Mouse (Mus musculus): ENCODE results near the gene Mllt3. TPM values are rescaled to one million over a fixed set of nuclear protein-coding genes. Genes with fewer than 3 reads are reported as not detected.
"Not testable (repeated sequence)": the region's sequence is repeated elsewhere in the genome, so short reads cannot be mapped to it uniquely, and the experiment has no call there.

Mllt3 gene
- polyA plus RNA-seq, 1 experiment from 2014 or later, result 67.6 TPM

GRCm38 (mm10) chr4:87965836-87966235, 67.3 kb downstream of the Mllt3 start:
- H3K36me3 ChIP-seq (ENCODE audit: control insufficient read depth, insufficient read depth, low read length), result no peaks in the 10 kb centered on the region
- no peak for ATAC-seq (replicated peaks; ENCODE audit: insufficient number of reproducible peaks, low FRiP score, low TSS enrichment)
- WGBS (ENCODE audit: insufficient replicate concordance), result 73% methylated on average over 7 of the region's 7 CpGs
- no peaks in the 10 kb centered on the region for H3K9me3 ChIP-seq (replicated peaks; ENCODE audit: control insufficient read depth, low read length)
- no peak overlapping the region for H3K4me3 ChIP-seq (ENCODE audit: low read depth, low read length)
- H3K9ac ChIP-seq (ENCODE audit: low read depth, low read length), result no peak overlapping the region
- H3K4me1 ChIP-seq (ENCODE audit: control insufficient read depth, insufficient read depth, low read length), result peaks cover 5% of the 10 kb centered on the region; the same call in 1 of the 2 replicates
- H3K4me2 ChIP-seq, result no peak overlapping the region
- H3K27ac ChIP-seq (ENCODE audit: low read depth, low read length), result no peak overlapping the region
- H3K27me3 ChIP-seq (ENCODE audit: control insufficient read depth, insufficient read depth, low read length), result no peaks in the 10 kb centered on the region

- H3K9ac ChIP-seq (ENCODE audit: low read depth, low read length); H3K4me1 ChIP-seq (ENCODE audit: control insufficient read depth, insufficient read depth, low read length); H3K4me3 ChIP-seq (ENCODE audit: low read depth, low read length); ATAC-seq (replicated peaks; ENCODE audit: insufficient number of reproducible peaks, low FRiP score, low TSS enrichment); H3K9me3 ChIP-seq (replicated peaks; ENCODE audit: control insufficient read depth, low read length); H3K4me2 ChIP-seq; H3K36me3 ChIP-seq (ENCODE audit: control insufficient read depth, insufficient read depth, low read length); H3K27ac ChIP-seq (ENCODE audit: low read depth, low read length); H3K27me3 ChIP-seq (ENCODE audit: control insufficient read depth, insufficient read depth, low read length): not testable (repeated sequence)
- 89% methylated on average over 1 of the region's 2 CpGs for WGBS (ENCODE audit: insufficient replicate concordance)
Observed at GRCm38 (mm10) chr4:87964890-87965289, 68.3 kb downstream of the Mllt3 start.

GRCm38 (mm10) chr4:87963773-87964076, 69.4 kb downstream of the Mllt3 start:
- ATAC-seq (replicated peaks; ENCODE audit: insufficient number of reproducible peaks, low FRiP score, low TSS enrichment), result no peak
- no peaks in the 10 kb centered on the region for H3K4me1 ChIP-seq (ENCODE audit: control insufficient read depth, insufficient read depth, low read length)
- H3K27me3 ChIP-seq (ENCODE audit: control insufficient read depth, insufficient read depth, low read length), result no peaks in the 10 kb centered on the region
- H3K4me3 ChIP-seq (ENCODE audit: low read depth, low read length), result no peak overlapping the region
- H3K36me3 ChIP-seq (ENCODE audit: control insufficient read depth, insufficient read depth, low read length), result no peaks in the 10 kb centered on the region
- 81% methylated on average over 3 of the region's 3 CpGs for WGBS (ENCODE audit: insufficient replicate concordance)
- no peak overlapping the region for H3K4me2 ChIP-seq
- H3K27ac ChIP-seq (ENCODE audit: low read depth, low read length), result no peak overlapping the region
- no peak overlapping the region for H3K9ac ChIP-seq (ENCODE audit: low read depth, low read length)
- no peaks in the 10 kb centered on the region for H3K9me3 ChIP-seq (replicated peaks; ENCODE audit: control insufficient read depth, low read length)

- Histone ChIP-seq H3K9me3 (replicated peaks; ENCODE audit: control insufficient read depth, low read length) (no peaks in the 10 kb centered on the region), H3K36me3 (ENCODE audit: control insufficient read depth, insufficient read depth, low read length) (no peaks in the 10 kb centered on the region), H3K4me3 (ENCODE audit: low read depth, low read length) (no peak overlapping the region), H3K27me3 (ENCODE audit: control insufficient read depth, insufficient read depth, low read length) (no peaks in the 10 kb centered on the region), H3K27ac (ENCODE audit: low read depth, low read length) (no peak overlapping the region), H3K4me2 (no peak overlapping the region), H3K4me1 (ENCODE audit: control insufficient read depth, insufficient read depth, low read length) (no peaks in the 10 kb centered on the region), H3K9ac (ENCODE audit: low read depth, low read length) (no peak overlapping the region)
- WGBS (ENCODE audit: insufficient replicate concordance), result 89% methylated on average over 13 of the region's 13 CpGs
- ATAC-seq (replicated peaks; ENCODE audit: insufficient number of reproducible peaks, low FRiP score, low TSS enrichment), result no peak
Observed at GRCm38 (mm10) chr4:87963055-87963772, 70.0 kb downstream of the Mllt3 start.

GRCm38 (mm10) chr4:87961872-87962271, 71.3 kb downstream of the Mllt3 start:
- 77% methylated on average over 6 of the region's 6 CpGs for WGBS (ENCODE audit: insufficient replicate concordance)
- ATAC-seq (replicated peaks; ENCODE audit: insufficient number of reproducible peaks, low FRiP score, low TSS enrichment), result no peak
- Histone ChIP-seq H3K4me3 (ENCODE audit: low read depth, low read length) (no peak overlapping the region), H3K4me2 (no peak overlapping the region), H3K9me3 (replicated peaks; ENCODE audit: control insufficient read depth, low read length) (no peaks in the 10 kb centered on the region), H3K27me3 (ENCODE audit: control insufficient read depth, insufficient read depth, low read length) (no peaks in the 10 kb centered on the region), H3K36me3 (ENCODE audit: control insufficient read depth, insufficient read depth, low read length) (no peaks in the 10 kb centered on the region), H3K27ac (ENCODE audit: low read depth, low read length) (no peak overlapping the region), H3K4me1 (ENCODE audit: control insufficient read depth, insufficient read depth, low read length) (0 out of 2 replicates have a peak, but pooled peaks cover 4% of the 10 kb centered on the region), H3K9ac (ENCODE audit: low read depth, low read length) (no peak overlapping the region)

GRCm38 (mm10) chr4:87957852-87958251, 75.3 kb downstream of the Mllt3 start:
- Histone ChIP-seq H3K9ac (ENCODE audit: low read depth, low read length) (no peak overlapping the region), H3K27ac (ENCODE audit: low read depth, low read length) (no peak overlapping the region), H3K27me3 (ENCODE audit: control insufficient read depth, insufficient read depth, low read length) (no peaks in the 10 kb centered on the region), H3K9me3 (replicated peaks; ENCODE audit: control insufficient read depth, low read length) (no peaks in the 10 kb centered on the region), H3K36me3 (ENCODE audit: control insufficient read depth, insufficient read depth, low read length) (no peaks in the 10 kb centered on the region), H3K4me1 (ENCODE audit: control insufficient read depth, insufficient read depth, low read length) (peaks cover 12% of the 10 kb centered on the region; the same call in 1 of the 2 replicates), H3K4me2 (no peak overlapping the region), H3K4me3 (ENCODE audit: low read depth, low read length) (no peak overlapping the region)
- ATAC-seq (replicated peaks; ENCODE audit: insufficient number of reproducible peaks, low FRiP score, low TSS enrichment), result no peak
- WGBS (ENCODE audit: insufficient replicate concordance), result 85% methylated on average over 3 of the region's 3 CpGs

GRCm38 (mm10) chr4:87957198-87957597, 76.0 kb downstream of the Mllt3 start:
- H3K9me3 ChIP-seq (replicated peaks; ENCODE audit: control insufficient read depth, low read length), result no peaks in the 10 kb centered on the region
- H3K27me3 ChIP-seq (ENCODE audit: control insufficient read depth, insufficient read depth, low read length), result no peaks in the 10 kb centered on the region
- H3K36me3 ChIP-seq (ENCODE audit: control insufficient read depth, insufficient read depth, low read length), result no peaks in the 10 kb centered on the region
- no peak overlapping the region for H3K9ac ChIP-seq (ENCODE audit: low read depth, low read length)
- no peak for ATAC-seq (replicated peaks; ENCODE audit: insufficient number of reproducible peaks, low FRiP score, low TSS enrichment)
- no peak overlapping the region for H3K4me2 ChIP-seq
- H3K4me1 ChIP-seq (ENCODE audit: control insufficient read depth, insufficient read depth, low read length), result peaks cover 12% of the 10 kb centered on the region; the same call in 1 of the 2 replicates
- H3K27ac ChIP-seq (ENCODE audit: low read depth, low read length), result no peak overlapping the region
- 84% methylated on average over 3 of the region's 3 CpGs for WGBS (ENCODE audit: insufficient replicate concordance)
- no peak overlapping the region for H3K4me3 ChIP-seq (ENCODE audit: low read depth, low read length)

GRCm38 (mm10) chr4:87955132-87955531, 78.0 kb downstream of the Mllt3 start:
- no peaks in the 10 kb centered on the region for H3K9me3 ChIP-seq (replicated peaks; ENCODE audit: control insufficient read depth, low read length)
- WGBS (ENCODE audit: insufficient replicate concordance), result 91% methylated on average over 2 of the region's 2 CpGs
- H3K4me3 ChIP-seq (ENCODE audit: low read depth, low read length), result no peak overlapping the region

GRCm38 (mm10) chr4:87954421-87955083, 78.6 kb downstream of the Mllt3 start:
- Histone ChIP-seq H3K9ac (ENCODE audit: low read depth, low read length) (no peak overlapping the region), H3K9me3 (replicated peaks; ENCODE audit: control insufficient read depth, low read length) (no peaks in the 10 kb centered on the region), H3K27ac (ENCODE audit: low read depth, low read length) (no peak overlapping the region), H3K27me3 (ENCODE audit: control insufficient read depth, insufficient read depth, low read length) (no peaks in the 10 kb centered on the region), H3K4me1 (ENCODE audit: control insufficient read depth, insufficient read depth, low read length) (peaks cover 12% of the 10 kb centered on the region; the same call in 1 of the 2 replicates), H3K36me3 (ENCODE audit: control insufficient read depth, insufficient read depth, low read length) (no peaks in the 10 kb centered on the region), H3K4me2 (no peak overlapping the region), H3K4me3 (ENCODE audit: low read depth, low read length) (no peak overlapping the region)
- no peak for ATAC-seq (replicated peaks; ENCODE audit: insufficient number of reproducible peaks, low FRiP score, low TSS enrichment)
- 76% methylated on average over 7 of the region's 7 CpGs for WGBS (ENCODE audit: insufficient replicate concordance)

More at GRCm38 (mm10) chr4:87955132-87955531, 78.0 kb downstream of the Mllt3 start:
- ATAC-seq (replicated peaks; ENCODE audit: insufficient number of reproducible peaks, low FRiP score, low TSS enrichment), result no peak
- no peak overlapping the region for H3K27ac ChIP-seq (ENCODE audit: low read depth, low read length)
- peaks cover 12% of the 10 kb centered on the region; the same call in 1 of the 2 replicates for H3K4me1 ChIP-seq (ENCODE audit: control insufficient read depth, insufficient read depth, low read length)
- no peak overlapping the region for H3K9ac ChIP-seq (ENCODE audit: low read depth, low read length)
- no peaks in the 10 kb centered on the region for H3K36me3 ChIP-seq (ENCODE audit: control insufficient read depth, insufficient read depth, low read length)
- H3K27me3 ChIP-seq (ENCODE audit: control insufficient read depth, insufficient read depth, low read length), result no peaks in the 10 kb centered on the region
- H3K4me2 ChIP-seq, result no peak overlapping the region
